Mouse (Mus musculus) G1E (cell line): Measurements from ENCODE around the gene Afg3l1. TPM values are rescaled to one million over a fixed set of nuclear protein-coding genes. Genes with fewer than 3 reads are reported as not detected.
A peak's percentile ranks its signal among the peaks of the same experiment; 100 is the strongest.
"Not testable (repeated sequence)": the region's sequence is repeated elsewhere in the genome, so short reads cannot be mapped to it uniquely, and the experiment has no call there.

Experiments used
- ATAC-seq: 2 replicates; pipeline ENCODE4 v1.8.0; 2016; ENCODE audit warnings: mild to moderate bottlenecking; ENCODE audit not compliant: insufficient number of reproducible peaks, poor library complexity, low FRiP score, severe bottlenecking; ENCODE audit errors: extremely low read depth
- DNase-seq: peaks from one replicate; pipeline ENCODE4 v3.0.0; 2012; ENCODE audit warnings: low spot score
- H3K27me3 ChIP-seq: 2 replicates; pipeline ENCODE4 v1.6.1; 2012; ENCODE audit warnings: mild to moderate bottlenecking, low read length, inconsistent platforms; ENCODE audit not compliant: insufficient read depth
- H3K36me3 ChIP-seq: replicated peaks from 2 replicates; pipeline ENCODE3; 2012; ENCODE audit warnings: mild to moderate bottlenecking, inconsistent platforms
- H3K4me1 ChIP-seq: 2 replicates; pipeline ENCODE4 v1.6.1; 2012; ENCODE audit warnings: low read depth, low read length, inconsistent platforms, mixed read lengths; ENCODE audit not compliant: insufficient read depth
- H3K4me3 ChIP-seq: 2 replicates; pipeline ENCODE4 v1.5.1; 2012; ENCODE audit warnings: low read depth, mild to moderate bottlenecking, inconsistent platforms, low read length, moderate library complexity, mixed read lengths
- H3K9me3 ChIP-seq: replicated peaks from 2 replicates; pipeline ENCODE4 v1.6.1; 2012; ENCODE audit warnings: inconsistent platforms
- CTCF ChIP-seq: IDR thresholded peaks from 2 replicates; pipeline ENCODE4 v1.5.1; 2012; ENCODE audit warnings: low read depth, low read length, inconsistent platforms, mixed read lengths
- GATA1 ChIP-seq: IDR thresholded peaks from 2 replicates; pipeline ENCODE4 v1.6.1; 2012; ENCODE audit warnings: borderline replicate concordance, low read length, inconsistent platforms, mixed read lengths
- GATA2 ChIP-seq: IDR thresholded peaks from 2 replicates; pipeline ENCODE4 v1.6.1; 2012; ENCODE audit warnings: low read depth, low read length, inconsistent platforms, borderline replicate concordance
- POLR2AphosphoS5 ChIP-seq: IDR thresholded peaks from 2 replicates; pipeline ENCODE4 v1.6.1; 2012; ENCODE audit warnings: low read depth, low read length, inconsistent platforms; ENCODE audit not compliant: insufficient replicate concordance
- TAL1 ChIP-seq: conservative IDR thresholded peaks from 2 replicates; pipeline ENCODE4 v1.6.1; 2012; ENCODE audit warnings: low read depth, low read length, inconsistent platforms, mixed read lengths
- polyA plus RNA-seq: library from polyadenylated mRNA; stranded (reverse); fragments of >175 nt; gene quantifications from 2 replicates; pipeline ENCODE4 v1.2.3, GENCODE M21; 2012
- total RNA-seq, 2 experiments: library from RNA; stranded (forward) in 1 of 2; stranded (reverse) in 1 of 2; fragments of 200-1000 nt in 1 of 2; fragments of >200 nt in 1 of 2; fragmentation: Nextera tagmentation in 1 of 2; gene quantifications; 2 replicates each; pipeline ENCODE4 v1.2.3; 2014 to 2017

Afg3l1 gene
- total and polyA plus RNA-seq, 3 experiments: 18.2 to 29.6 (median 20.5) TPM

- Histone ChIP-seq H3K27me3 (peaks cover 9% of the 10 kb centered on the region), H3K4me3 (no peak overlapping the region), H3K9me3 (no peaks in the 10 kb centered on the region), H3K36me3 (no peaks in the 10 kb centered on the region), H3K4me1 (no peaks in the 10 kb centered on the region)
- DNase-seq (no peak), ATAC-seq (no peak)
- TF ChIP-seq GATA2 (no peak), GATA1 (no peak)
Measured at GRCm38 (mm10) chr8:123432381-123432780, 45.3 kb upstream of the Afg3l1 start.

GRCm38 (mm10) chr8:123433241-123433974 lies 44.3 kb upstream of the Afg3l1 start:
- not testable (repeated sequence) for H3K36me3 ChIP-seq, DNase-seq, H3K4me3 ChIP-seq, H3K27me3 ChIP-seq, H3K4me1 ChIP-seq, H3K9me3 ChIP-seq, ATAC-seq

- TF ChIP-seq POLR2AphosphoS5: no peak
- no peak for TF ChIP-seq TAL1
- no peak for TF ChIP-seq GATA2
- no peak for TF ChIP-seq GATA1
- no peak for TF ChIP-seq CTCF
- peaks cover 17% of the 10 kb centered on the region for H3K36me3 ChIP-seq
- H3K9me3 ChIP-seq: 0 out of 2 replicates have a peak, but pooled peaks cover 2% of the 10 kb centered on the region
- no peak for ATAC-seq
- H3K4me3 ChIP-seq: no peak overlapping the region
- DNase-seq: no peak
- no peaks in the 10 kb centered on the region for H3K27me3 ChIP-seq
- H3K4me1 ChIP-seq: peaks cover 32% of the 10 kb centered on the region
Measured at GRCm38 (mm10) chr8:123441788-123442187, 35.9 kb upstream of the Afg3l1 start.

GRCm38 (mm10) chr8:123442351-123442750 lies 35.4 kb upstream of the Afg3l1 start:
- Histone ChIP-seq H3K27me3 (no peaks in the 10 kb centered on the region), H3K4me1 (peaks cover 37% of the 10 kb centered on the region), H3K4me3 (peak overlapping the region; percentile 81), H3K36me3 (peaks cover 23% of the 10 kb centered on the region), H3K9me3 (0 out of 2 replicates have a peak, but pooled peaks cover 2% of the 10 kb centered on the region)
- DNase-seq (no peak), ATAC-seq (no peak)
- no peak for TF ChIP-seq CTCF
- TF ChIP-seq GATA1: no peak

- Histone ChIP-seq H3K4me3 (peak overlapping the region; percentile 81), H3K4me1 (peaks cover 42% of the 10 kb centered on the region), H3K27me3 (no peaks in the 10 kb centered on the region), H3K9me3 (0 out of 2 replicates have a peak, but pooled peaks cover 2% of the 10 kb centered on the region), H3K36me3 (peaks cover 28% of the 10 kb centered on the region)
- DNase-seq (peak; percentile 84), ATAC-seq (peak; percentile 91)
- TF ChIP-seq CTCF (0 out of 2 replicates have a peak, but pooled peaks have one; percentile 19), POLR2AphosphoS5 (no peak)
Measured at GRCm38 (mm10) chr8:123442871-123443575, 34.7 kb upstream of the Afg3l1 start.

- Histone ChIP-seq H3K4me3 (peak overlapping the region; percentile 81), H3K4me1 (peaks cover 45% of the 10 kb centered on the region), H3K27me3 (no peaks in the 10 kb centered on the region), H3K9me3 (0 out of 2 replicates have a peak, but pooled peaks cover 2% of the 10 kb centered on the region), H3K36me3 (peaks cover 31% of the 10 kb centered on the region)
- TF ChIP-seq POLR2AphosphoS5 (no peak), TAL1 (no peak), GATA1 (no peak), GATA2 (no peak)
- ATAC-seq (no peak), DNase-seq (peak; percentile 31)
Measured at GRCm38 (mm10) chr8:123443576-123443921, 34.2 kb upstream of the Afg3l1 start.

- H3K27me3 ChIP-seq: no peaks in the 10 kb centered on the region
- TF ChIP-seq CTCF (no peak), GATA2 (no peak), TAL1 (no peak), GATA1 (no peak), POLR2AphosphoS5 (no peak)
- H3K4me3 ChIP-seq: peak overlapping the region; percentile 81; the same call in 1 of the 2 replicates
- DNase-seq (no peak), ATAC-seq (no peak)
- H3K36me3 ChIP-seq: peaks cover 34% of the 10 kb centered on the region
- peaks cover 51% of the 10 kb centered on the region for H3K4me1 ChIP-seq
- H3K9me3 ChIP-seq: 0 out of 2 replicates have a peak, but pooled peaks cover 2% of the 10 kb centered on the region
Measured at GRCm38 (mm10) chr8:123444131-123444530, 33.6 kb upstream of the Afg3l1 start.
